Mouse (Mus musculus) left cerebral cortex, adult 9 months (tissue): ENCODE measurements around the gene Amotl1.

Experiments
- DNase-seq, 2 experiments: peaks; one replicate each; pipeline ENCODE4 v3.0.0; 2022; ENCODE audit warnings: low spot score in 2 of 2

Amotl1 gene

GRCm38 (mm10) chr9:14547584-14548365 is 97.1 kb downstream of the Amotl1 start:
- DNase-seq: no peak

GRCm38 (mm10) chr9:14544034-14544757 is 100.7 kb downstream of the Amotl1 start:
- DNase-seq: no peak

GRCm38 (mm10) chr9:14534833-14535456 is 109.9 kb downstream of the Amotl1 start:
- no peak for DNase-seq

GRCm38 (mm10) chr9:14533659-14534058 is 111.2 kb downstream of the Amotl1 start:
- no peak for DNase-seq

- no peak for DNase-seq
These were observed 112.6 kb downstream of the Amotl1 start for GRCm38 (mm10) chr9:14532283-14532682.

- DNase-seq: no peak
These were observed 114.9 kb downstream of the Amotl1 start for GRCm38 (mm10) chr9:14530004-14530403.

GRCm38 (mm10) chr9:14523408-14524043 is 121.3 kb downstream of the Amotl1 start:
- DNase-seq: peak; percentile 48 to 87

GRCm38 (mm10) chr9:14521695-14522094 is 123.2 kb downstream of the Amotl1 start:
- no peak for DNase-seq

- DNase-seq: no peak
These were observed 123.7 kb downstream of the Amotl1 start for GRCm38 (mm10) chr9:14520971-14521670.

GRCm38 (mm10) chr9:14518105-14518504 is 126.8 kb downstream of the Amotl1 start:
- DNase-seq: no peak

- DNase-seq: no peak
These were observed 127.6 kb downstream of the Amotl1 start for GRCm38 (mm10) chr9:14517296-14517695.

- peak in 1 of 2 experiments; percentile 48 for DNase-seq
These were observed 132.0 kb downstream of the Amotl1 start for GRCm38 (mm10) chr9:14512633-14513445.

- DNase-seq: no peak
These were observed 143.9 kb downstream of the Amotl1 start for GRCm38 (mm10) chr9:14500916-14501424.

- DNase-seq: peak; percentile 93 to 97
These were observed 144.6 kb downstream of the Amotl1 start, which contains the start of the genes Kdm4d and Cwc15 for GRCm38 (mm10) chr9:14500023-14500915. Gene Kdm4d, minus strand, starts transcription at chr9:14500482. Gene Cwc15, plus strand, starts transcription at chr9:14500617.

- no peak for DNase-seq
These were observed 145.8 kb downstream of the Amotl1 start for GRCm38 (mm10) chr9:14498896-14499705.
